ENCODE assay signal across 34 mouse cellular contexts in the genomic region with DNA sequence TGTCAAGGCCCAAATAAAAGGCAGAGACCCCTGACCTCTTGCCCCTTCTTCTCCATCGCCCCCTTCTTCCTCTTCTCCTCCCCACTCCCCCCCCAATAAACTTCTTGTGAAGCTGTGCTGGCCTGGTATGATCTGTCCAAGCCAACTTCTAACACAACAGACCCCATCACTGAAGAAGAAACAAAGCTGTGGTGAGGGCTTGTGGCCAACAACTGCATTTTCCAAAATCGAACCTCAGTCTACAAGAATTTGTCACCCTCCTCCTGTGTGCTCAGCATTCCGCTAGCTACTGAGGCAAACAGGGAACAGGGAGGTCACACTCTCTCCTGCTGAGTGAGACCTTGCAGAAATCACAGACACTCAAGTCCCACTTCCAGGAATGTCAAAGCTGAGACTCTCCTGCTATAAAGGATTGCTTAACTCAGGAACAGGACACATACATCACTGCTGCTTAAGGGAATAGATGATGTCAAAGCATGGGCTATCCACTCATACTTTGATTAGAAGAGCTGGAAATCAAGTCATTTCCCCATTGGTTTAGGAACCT. TPM values are rescaled to one million over a fixed set of nuclear protein-coding genes. Genes with fewer than 3 reads are reported as not detected.
A peak's percentile ranks its signal among the peaks of the same experiment; 100 is the strongest.
DNase-seq lines count a peak whose midpoint lies in the region; ATAC-seq and TF ChIP-seq lines count a peak whose summit lies in the region.
"Had no signal": no experiment of that assay in that cellular context is flagged by ENCODE, and none has a peak within 500 bp of the region (broad histone marks: within the 10 kb centered on the region; RNA-seq: fewer than 3 reads in every experiment).

No protein-coding gene starts in this region.

- H3K4me1 ChIP-seq in heart, postnatal 0 days (ENCODE audit: control insufficient read depth, insufficient read depth): no peaks in the 10 kb centered on the region
- H3K4me1 ChIP-seq in limb, embryonic 14.5 days (ENCODE audit: control insufficient read depth, insufficient read depth, low read length): no peaks in the 10 kb centered on the region
- H3K4me1 ChIP-seq in limb, embryonic 10.5 days: peaks cover 22% of the 10 kb centered on the region
- H3K4me1 ChIP-seq: kidney, embryonic 15.5 days; limb, embryonic 15.5 days; liver, embryonic 13.5 days; midbrain, embryonic 13.5 days had no signal

- no peak overlapping the region for H3K27ac ChIP-seq in heart, postnatal 0 days (ENCODE audit: low read depth)
- no peak overlapping the region for H3K27ac ChIP-seq in limb, embryonic 14.5 days (replicated peaks; ENCODE audit: low read depth, low read length)
- H3K27ac ChIP-seq in limb, embryonic 10.5 days: no peak overlapping the region
- H3K27ac ChIP-seq: embryonic facial prominence, embryonic 13.5 days; forebrain, embryonic 10.5 days; kidney, embryonic 15.5 days; limb, embryonic 15.5 days; liver, embryonic 13.5 days; macrophage; midbrain, embryonic 13.5 days had no signal

- no peak for ATAC-seq in heart, postnatal 0 days (ENCODE audit: insufficient read depth, low read depth)
- no peak for ATAC-seq in limb, embryonic 14.5 days (ENCODE audit: low FRiP score, low read depth)
- ATAC-seq: CD4-positive, CD25-positive, alpha-beta regulatory T cell, adult 4 months; midbrain, embryonic 13.5 days had no signal

- H3K27me3 ChIP-seq in heart, postnatal 0 days (ENCODE audit: control insufficient read depth, insufficient read depth, low read length): no peaks in the 10 kb centered on the region
- no peaks in the 10 kb centered on the region for H3K27me3 ChIP-seq in limb, embryonic 14.5 days (ENCODE audit: control insufficient read depth, insufficient read depth, low read length)
- no peaks in the 10 kb centered on the region for H3K27me3 ChIP-seq in limb, embryonic 10.5 days (ENCODE audit: low read depth, poor library complexity, severe bottlenecking)
- H3K27me3 ChIP-seq: embryonic facial prominence, embryonic 13.5 days; hindbrain, embryonic 13.5 days; kidney, embryonic 15.5 days; limb, embryonic 15.5 days; liver, embryonic 13.5 days; midbrain, embryonic 13.5 days had no signal

- intact Hi-C loops in heart, postnatal 36 days (cut with DNase I): no loop called here

- no peak for TF ChIP-seq POLR2A in limb, embryonic 14.5 days (IDR thresholded peaks at IDR 0.05; ENCODE audit: borderline replicate concordance, extremely low read depth, insufficient read depth, insufficient read length)

- WGBS in heart, postnatal 0 days: 50% methylated on average over 3 of the region's 3 CpGs
- 75% methylated on average over 3 of the region's 3 CpGs for WGBS in limb, embryonic 14.5 days
- WGBS in limb, embryonic 10.5 days: 82% methylated on average over 3 of the region's 3 CpGs

- H3K4me3 ChIP-seq in heart, postnatal 0 days (ENCODE audit: low read depth, low read length): no peak overlapping the region
- H3K4me3 ChIP-seq in limb, embryonic 14.5 days (replicated peaks; ENCODE audit: low read length): no peak overlapping the region
- H3K4me3 ChIP-seq in limb, embryonic 10.5 days: no peak overlapping the region
- H3K4me3 ChIP-seq: embryonic facial prominence, embryonic 13.5 days; forebrain, embryonic 10.5 days; hindbrain, embryonic 13.5 days; kidney, embryonic 15.5 days; limb, embryonic 15.5 days; liver, embryonic 13.5 days; midbrain, embryonic 13.5 days had no signal

- peak; percentile 7 for DNase-seq in heart, postnatal 0 days (ENCODE audit: low spot score)
- no peak for DNase-seq in heart, postnatal 36 days
- DNase-seq in limb, embryonic 14.5 days (ENCODE audit: low spot score): peak; percentile 20
- no peak for DNase-seq in limb, embryonic 10.5 days (ENCODE audit: low spot score)
- DNase-seq in Muller cell, postnatal 12 days (ENCODE audit: inconsistent ontology term): peak; percentile 37
- peak; percentile 31 for DNase-seq in lung, postnatal 14 days
- no peak for DNase-seq in urinary bladder, adult 18-20 months (ENCODE audit: low spot score in 2 of 2)
- DNase-seq: adrenal gland, postnatal 25 days; cerebellum, adult 11-12 months; cerebellum, adult 9-11 months; kidney, adult 18-20 months; kidney, postnatal 25 days; liver, embryonic 13.5 days; thymus, adult 2 months; thymus, postnatal 36 days had no signal

- TF ChIP-seq EP300 in heart, postnatal 0 days (IDR thresholded peaks at IDR 0.05; ENCODE audit: low read depth): no peak

- H3K9ac ChIP-seq in heart, postnatal 0 days (replicated peaks; ENCODE audit: low read depth, low read length): no peak overlapping the region
- H3K9ac ChIP-seq in limb, embryonic 14.5 days (ENCODE audit: low read depth, low read length, severe bottlenecking): no peak overlapping the region
- H3K9ac ChIP-seq: embryonic facial prominence, embryonic 13.5 days; hindbrain, embryonic 13.5 days; kidney, embryonic 15.5 days; limb, embryonic 15.5 days; liver, embryonic 13.5 days; midbrain, embryonic 13.5 days had no signal

- H3K36me3 ChIP-seq in heart, postnatal 0 days (replicated peaks; ENCODE audit: control insufficient read depth, insufficient read depth, low read length): no peaks in the 10 kb centered on the region
- H3K36me3 ChIP-seq in limb, embryonic 14.5 days (ENCODE audit: control insufficient read depth, insufficient read depth, low read length): no peaks in the 10 kb centered on the region
- no peaks in the 10 kb centered on the region for H3K36me3 ChIP-seq in limb, embryonic 10.5 days
- H3K36me3 ChIP-seq: embryonic facial prominence, embryonic 13.5 days; forebrain, embryonic 10.5 days; hindbrain, embryonic 13.5 days; kidney, embryonic 15.5 days; limb, embryonic 15.5 days; liver, embryonic 13.5 days; midbrain, embryonic 13.5 days had no signal

- H3K9me3 ChIP-seq in heart, postnatal 0 days (replicated peaks; ENCODE audit: control insufficient read depth, low read length): no peaks in the 10 kb centered on the region
- H3K9me3 ChIP-seq in limb, embryonic 14.5 days (ENCODE audit: control insufficient read depth, low read length): no peaks in the 10 kb centered on the region
- no peaks in the 10 kb centered on the region for H3K9me3 ChIP-seq in limb, embryonic 10.5 days (replicated peaks)
- H3K9me3 ChIP-seq: embryonic facial prominence, embryonic 13.5 days; forebrain, embryonic 10.5 days; hindbrain, embryonic 13.5 days; kidney, embryonic 15.5 days; limb, embryonic 15.5 days; liver, embryonic 13.5 days; midbrain, embryonic 13.5 days had no signal

- H3K4me2 ChIP-seq in heart, postnatal 0 days (ENCODE audit: low read depth, low read length): no peak overlapping the region
- no peak overlapping the region for H3K4me2 ChIP-seq in limb, embryonic 14.5 days (replicated peaks; ENCODE audit: low read depth, low read length, severe bottlenecking)
- H3K4me2 ChIP-seq: embryonic facial prominence, embryonic 13.5 days; hindbrain, embryonic 13.5 days; kidney, embryonic 15.5 days; limb, embryonic 15.5 days; liver, embryonic 13.5 days; midbrain, embryonic 13.5 days had no signal

- TF ChIP-seq CTCF in heart, postnatal 0 days (IDR thresholded peaks at IDR 0.05; ENCODE audit: low read depth): no peak

RNA-seq across cellular contexts. Expression of gene Ccdc172, which starts 12.3 kb away (rescaled TPM):
- total RNA-seq in heart, postnatal 0 days (2014; rRNA removed; ENCODE audit: low replicate concordance): not detected in 2 replicates
- polyA plus RNA-seq in heart, postnatal 0 days (2015; fragmentation: Nextera tagmentation; extraction: Ambion mirVana): not detected in 2 replicates
- not detected for total RNA-seq in heart, postnatal 36 days (2021)
- not detected in 2 replicates for polyA plus RNA-seq in limb, embryonic 14.5 days (2012; rRNA removed)
- polyA plus RNA-seq in limb, embryonic 14.5 days (2014; fragmentation: Nextera tagmentation; extraction: Ambion mirVana): not detected in 2 replicates
- not detected in 2 replicates for polyA plus RNA-seq in limb, embryonic 10.5 days (2016; fragmentation: Nextera tagmentation; extraction: Ambion mirVana)
- total RNA-seq: adrenal gland, adult 18-20 months; adrenal gland, postnatal 25 days; common myeloid progenitor, adult 5-6 weeks; gastrocnemius, adult 8-10 months; gastrocnemius, postnatal 4 days; heart, postnatal 14 days; layer of hippocampus, adult 18-20 months; left cerebral cortex, adult 8-10 months; megakaryocyte-erythroid progenitor cell, adult 5-6 weeks; monocyte, adult 5-6 weeks had no signal
- polyA plus RNA-seq: CD4-positive, CD25-positive, alpha-beta regulatory T cell, adult 4 months; embryonic facial prominence, embryonic 13.5 days; forebrain, embryonic 10.5 days; forebrain, embryonic 16.5 days; hindbrain, embryonic 13.5 days; kidney, embryonic 15.5 days; limb, embryonic 15.5 days; liver, embryonic 13.5 days; macrophage; midbrain, embryonic 13.5 days; neural tube, embryonic 14.5 days; thymus, adult 2 months had no signal

RNA-seq across cellular contexts. Expression of gene Gfra1, which starts 43.8 kb away (rescaled TPM):
- total RNA-seq in heart, postnatal 0 days (2014; rRNA removed; ENCODE audit: low replicate concordance): 0.65 and 5.0 TPM in 2 replicates
- polyA plus RNA-seq in heart, postnatal 0 days (2015; fragmentation: Nextera tagmentation; extraction: Ambion mirVana): 0.63 and 0.99 TPM in 2 replicates
- total RNA-seq in heart, postnatal 36 days (2021): 1 to 10 TPM; 3.6 to 4.7 TPM
- 19.5 and 20.3 TPM in 2 replicates for polyA plus RNA-seq in limb, embryonic 14.5 days (2012; rRNA removed)
- polyA plus RNA-seq in limb, embryonic 14.5 days (2014; fragmentation: Nextera tagmentation; extraction: Ambion mirVana): 18.5 and 19.9 TPM in 2 replicates
- 3.0 and 5.1 TPM in 2 replicates for polyA plus RNA-seq in limb, embryonic 10.5 days (2016; fragmentation: Nextera tagmentation; extraction: Ambion mirVana)
- total RNA-seq: monocyte, adult 5-6 weeks had no signal
- polyA plus RNA-seq: macrophage had no signal

Comparison
In these comparisons a context has a peak if more than half of its experiments do, and no peak if none do; other contexts are left out.
1. DNase-seq: peak in heart, postnatal 0 days (single experiment), limb, embryonic 14.5 days (single experiment), Muller cell, postnatal 12 days (single experiment) and lung, postnatal 14 days (single experiment); none in heart, postnatal 36 days (0 of 2), limb, embryonic 10.5 days (single experiment) and urinary bladder, adult 18-20 months (0 of 2).